Mouse (Mus musculus): ENCODE measurements at regions not wholly inside any gene's neighbourhood (a gene's known extent, or its start where the extent isn't known, plus 50 kb on each side); places are given as distances from the start of the nearest gene placed in this dataset.
A peak's percentile ranks its signal among the peaks of the same experiment; 100 is the strongest.

DNA sequence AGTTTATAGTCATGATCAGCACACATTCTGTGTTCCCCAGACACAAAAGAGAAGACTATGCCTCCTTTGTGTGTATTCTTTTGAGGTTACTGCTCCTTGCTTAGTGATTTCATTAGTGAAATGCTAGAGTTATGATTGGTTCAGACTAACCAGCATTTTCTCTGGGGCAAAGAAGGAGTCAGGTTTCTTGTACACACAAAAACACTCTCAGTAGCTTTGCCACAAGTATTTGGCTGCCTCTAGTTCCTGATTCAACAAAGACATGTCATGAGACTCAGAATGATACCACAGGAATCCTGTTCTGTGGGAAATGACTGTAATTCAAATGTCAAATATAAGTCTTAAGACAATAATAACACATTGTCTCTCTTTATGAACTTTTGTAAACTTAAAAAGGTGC is 86.9 kb downstream of the Alx1 start:
- DNase-seq = no peak

GRCm38 (mm10) chr10:102940823-102941519 is 89.0 kb downstream of the Alx1 start:
- no peak for DNase-seq

DNA sequence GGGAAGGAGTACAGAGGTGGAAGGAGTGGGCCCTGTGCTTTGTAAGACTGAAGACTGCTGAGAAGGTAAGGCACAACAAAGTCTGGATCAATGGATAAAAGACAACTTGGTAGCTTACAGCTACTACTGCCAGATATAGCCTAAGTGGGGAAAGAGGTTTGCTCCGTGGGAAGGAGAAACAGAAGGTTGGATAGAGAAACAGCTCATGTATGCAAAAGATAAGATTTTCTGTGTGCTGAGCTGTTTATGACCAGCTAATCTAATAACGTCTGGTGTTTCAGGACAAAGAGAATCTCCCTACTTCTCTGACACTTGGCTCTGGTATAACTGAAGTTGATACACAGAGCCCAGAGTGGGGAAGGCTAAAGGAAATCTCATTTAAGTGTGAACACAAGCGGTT is 98.6 kb downstream of the Alx1 start:
- DNase-seq = no peak

GRCm38 (mm10) chr10:102928651-102929050 is 101.4 kb downstream of the Alx1 start:
- no peak for DNase-seq

- DNase-seq = no peak
Measured at GRCm38 (mm10) chr10:102897368-102897767, 132.6 kb downstream of the Alx1 start.

- no peak for DNase-seq
Measured at GRCm38 (mm10) chr10:102895952-102896351, 134.1 kb downstream of the Alx1 start.

- DNase-seq = no peak
Measured at GRCm38 (mm10) chr10:102892373-102892772, 137.6 kb downstream of the Alx1 start.

DNA sequence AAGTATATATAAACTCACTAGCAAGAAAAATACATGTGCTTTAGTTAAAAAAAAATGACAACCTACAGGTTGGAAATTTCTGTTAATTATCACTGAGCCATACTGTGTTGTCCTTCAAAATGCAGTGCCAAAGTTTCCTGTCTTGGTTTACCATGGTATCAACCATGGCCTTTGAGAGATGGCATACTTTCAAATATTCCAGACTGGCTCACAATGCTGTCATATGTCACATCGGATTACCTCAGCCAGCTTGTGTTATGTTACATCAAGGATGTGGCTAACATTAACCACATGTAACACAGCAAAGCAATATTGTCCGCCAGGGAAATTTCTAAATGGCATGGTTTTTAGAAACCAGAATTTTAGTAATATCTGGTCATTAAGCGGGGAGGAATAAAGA is 140.3 kb downstream of the Alx1 start:
- no peak for DNase-seq

- no peak for DNase-seq
Measured at GRCm38 (mm10) chr10:102881824-102882438, 148.1 kb downstream of the Alx1 start.

DNA sequence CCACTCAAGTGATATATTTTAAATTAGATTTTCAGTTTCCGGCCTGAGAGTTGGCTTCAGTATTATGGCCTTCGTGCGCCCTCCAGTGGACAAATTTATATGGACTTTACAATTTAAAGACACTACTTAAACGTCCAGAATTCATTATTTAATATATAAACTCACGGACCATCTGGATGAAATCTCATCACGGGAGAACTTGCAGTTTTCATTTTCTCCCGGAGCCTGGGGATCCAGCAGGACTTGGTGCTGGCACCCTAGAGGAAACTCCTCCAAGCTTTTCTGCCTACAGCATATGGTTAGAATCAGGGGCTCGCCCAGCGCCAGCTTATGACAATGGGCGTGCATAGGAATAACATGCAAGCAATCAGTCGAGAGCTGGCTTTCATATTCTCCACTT is 152.0 kb downstream of the Alx1 start:
- no peak for DNase-seq

- no peak for DNase-seq
Measured at GRCm38 (mm10) chr10:102876946-102877345, 153.1 kb downstream of the Alx1 start.

- no peak for DNase-seq
Measured at GRCm38 (mm10) chr10:102866920-102867319, 163.1 kb downstream of the Alx1 start.

DNA sequence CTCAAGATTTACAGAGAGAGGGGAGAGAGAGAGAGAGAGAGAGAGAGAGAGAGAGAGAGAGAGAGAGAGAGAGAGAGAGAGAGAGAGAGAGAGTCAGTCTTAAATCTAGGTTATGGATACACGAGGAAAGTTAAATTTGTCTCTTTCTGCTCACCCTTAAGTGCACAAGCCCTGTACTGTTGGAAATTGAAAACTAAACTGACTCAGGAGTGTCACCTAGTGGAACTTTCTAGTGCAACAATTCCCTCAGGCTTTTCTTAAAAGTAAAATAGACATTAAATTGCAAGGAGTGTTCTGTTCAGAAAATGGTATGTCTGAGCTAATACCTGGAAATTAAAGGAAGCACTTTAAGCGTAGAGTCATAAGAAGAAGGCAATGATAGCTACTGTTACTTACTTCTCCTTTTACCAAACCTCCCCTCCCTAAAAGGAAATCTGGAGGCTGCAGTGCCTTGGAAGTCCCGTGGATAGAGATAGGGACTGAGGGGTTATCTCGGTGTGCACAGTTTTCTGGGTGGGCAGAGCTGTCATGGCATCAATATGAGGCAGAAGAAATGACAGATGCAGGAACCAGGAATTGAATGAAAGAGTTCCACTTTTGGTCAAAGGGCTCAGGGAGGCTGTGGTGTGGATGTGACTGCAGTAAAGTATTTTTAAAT is 193.3 kb downstream of the Alx1 start:
- DNase-seq = no peak

- DNase-seq = no peak
Measured at GRCm38 (mm10) chr10:102835814-102836213, 194.2 kb downstream of the Alx1 start.

DNA sequence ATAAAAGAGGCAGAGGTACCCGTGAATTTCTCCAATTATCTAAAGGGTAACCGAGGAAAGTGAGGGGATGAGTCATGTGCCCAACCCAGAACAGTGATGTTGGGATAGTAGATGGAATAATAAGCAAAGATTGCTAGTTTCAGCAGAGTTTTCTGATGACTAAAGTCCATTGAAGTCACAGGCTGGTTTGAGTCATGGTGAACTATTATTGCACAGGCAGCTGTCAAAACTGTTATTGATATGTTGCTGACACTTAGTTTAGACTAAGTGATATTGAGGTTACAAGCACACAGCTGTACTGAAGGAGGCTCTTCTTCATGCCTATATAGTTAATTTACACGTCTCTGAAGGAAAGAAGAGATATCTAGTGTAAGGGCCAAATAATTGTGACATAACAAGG is 200.4 kb downstream of the Alx1 start:
- DNase-seq = no peak

DNA sequence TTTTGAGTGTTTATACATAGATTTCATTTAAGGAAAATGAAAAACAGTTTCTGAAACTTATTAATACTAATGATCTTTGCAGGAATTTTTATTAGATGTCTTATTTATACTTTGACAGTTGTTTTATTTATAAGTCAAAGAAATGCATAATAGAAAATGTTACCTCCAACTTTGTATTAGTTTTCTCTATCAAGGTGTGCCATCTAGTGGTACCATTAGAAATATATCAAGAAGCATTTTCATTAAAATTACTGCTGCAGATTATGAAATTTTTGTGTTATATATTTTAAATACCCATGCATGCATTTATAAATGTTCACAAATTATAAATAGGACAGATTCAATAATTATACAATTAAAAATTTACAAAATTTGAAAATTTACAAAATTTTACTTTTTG is 206.6 kb downstream of the Alx1 start:
- no peak for DNase-seq

- DNase-seq = peak; percentile 34
Measured at GRCm38 (mm10) chr10:102801391-102801790, 228.6 kb downstream of the Alx1 start.

- no peak for DNase-seq
Measured at GRCm38 (mm10) chr10:102779243-102779642, 250.8 kb downstream of the Alx1 start.

GRCm38 (mm10) chr10:102763696-102764095 is 251.7 kb downstream of the Rassf9 start:
- DNase-seq = no peak

GRCm38 (mm10) chr10:102762378-102762777 is 250.4 kb downstream of the Rassf9 start:
- DNase-seq = no peak

- DNase-seq = no peak
Measured at GRCm38 (mm10) chr10:102735207-102735606, 223.2 kb downstream of the Rassf9 start.

DNA sequence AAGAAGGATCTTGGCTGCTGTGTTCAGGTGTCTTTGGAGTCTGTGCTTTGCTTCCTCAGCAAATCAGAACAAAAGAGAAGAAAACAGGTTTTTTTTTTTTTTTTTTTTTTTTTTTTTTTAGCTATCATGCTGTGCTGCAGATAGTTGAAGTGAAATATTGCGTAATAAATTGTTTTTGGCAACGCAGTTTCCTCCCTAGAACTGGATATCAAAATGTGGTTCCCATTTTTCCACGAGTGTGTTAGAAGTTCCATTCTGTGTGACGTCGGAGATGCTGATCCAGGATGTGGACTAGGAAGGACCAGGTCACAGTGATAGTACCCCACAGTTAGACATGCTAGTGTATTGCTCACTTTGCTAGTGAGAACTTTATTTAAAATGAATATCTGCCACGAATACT is 220.4 kb downstream of the Rassf9 start:
- DNase-seq = peak; percentile 91

GRCm38 (mm10) chr10:102712263-102712662 is 200.2 kb downstream of the Rassf9 start:
- peak; percentile 96 for DNase-seq

DNA sequence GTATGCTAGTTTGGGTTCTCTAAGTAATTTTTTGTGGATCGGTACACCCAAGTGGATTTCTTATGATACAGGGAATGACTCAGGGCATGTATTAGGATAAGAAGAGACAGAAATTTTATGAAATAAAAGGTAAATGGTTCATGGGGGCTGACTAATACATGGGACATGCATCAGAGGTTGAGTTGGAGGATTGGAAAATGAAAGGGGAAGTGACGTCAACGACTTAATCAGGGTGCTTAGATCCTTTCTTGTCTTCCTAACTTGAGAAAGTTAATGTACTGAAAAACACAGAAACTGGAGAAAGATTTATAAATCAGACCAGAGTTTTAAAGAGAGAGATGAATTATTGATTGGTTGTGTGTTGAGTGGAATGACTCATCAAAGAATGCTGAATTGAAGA is 193.8 kb downstream of the Rassf9 start:
- DNase-seq = no peak

Data from heart, adult 11 months (tissue).